Mouse (Mus musculus) cerebral cortex, adult 2 months (tissue): ENCODE measurements around the gene Itpr2.

Experiments used
- WGBS: fragments of 180-500 bp; shearing (Covaris S2); methylation state at CpG from one replicate; pipeline ENCODE4 v1.1.7; 2018; 5-methylcytosine and 5-hydroxymethylcytosine counted together

Gene Itpr2

GRCm38 (mm10) chr6:146260674-146261376 is 241.2 kb downstream of the Itpr2 start:
- WGBS, result 96% methylated on average over 7 of the region's 7 CpGs

DNA sequence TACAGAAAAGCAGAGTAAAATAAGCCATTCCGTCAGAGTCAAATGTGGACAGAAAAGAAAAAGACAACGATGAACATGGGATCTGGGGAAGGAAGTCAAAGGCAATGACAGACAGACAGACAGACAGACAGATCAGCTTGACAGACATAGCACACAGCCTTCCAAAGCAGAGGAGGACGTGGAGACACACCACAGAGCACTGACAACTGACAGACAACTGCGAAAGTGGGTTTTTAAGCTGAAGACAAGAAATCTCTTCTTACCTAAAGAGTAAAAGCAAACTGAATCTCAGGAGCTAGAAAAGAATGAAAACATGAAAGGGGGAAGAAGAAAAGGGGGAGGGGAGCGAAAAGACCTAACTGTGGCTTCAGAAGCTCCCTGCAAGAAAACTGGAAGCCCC is 243.3 kb downstream of the Itpr2 start:
- 91% methylated on average over 5 of the region's 5 CpGs for WGBS

GRCm38 (mm10) chr6:146258261-146258660 is 243.8 kb downstream of the Itpr2 start:
- 96% methylated on average over 3 of the region's 3 CpGs for WGBS

GRCm38 (mm10) chr6:146256947-146257670 is 244.9 kb downstream of the Itpr2 start:
- WGBS, result 80% methylated on average over 7 of the region's 7 CpGs

DNA sequence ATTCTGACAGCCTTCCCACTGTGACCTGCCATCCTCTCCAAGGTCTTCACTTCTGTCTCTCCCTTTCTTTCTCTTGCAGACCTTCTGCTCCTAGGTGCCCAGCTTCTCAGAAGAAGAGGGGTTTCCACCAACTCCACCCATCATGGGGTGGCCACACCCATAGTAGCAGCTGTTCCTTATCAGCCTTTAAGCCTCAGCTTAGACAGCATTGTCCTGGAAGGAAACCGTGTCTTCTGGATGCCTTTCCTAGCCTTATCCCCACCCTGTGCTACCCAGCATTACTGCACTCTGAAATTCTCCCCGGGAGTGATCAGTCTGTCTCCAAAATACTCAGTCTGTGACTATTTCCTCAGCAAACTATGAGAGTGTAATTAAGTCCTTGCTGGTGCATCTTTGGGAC is 245.6 kb downstream of the Itpr2 start:
- 69% methylated on average over 2 of the region's 2 CpGs for WGBS

DNA sequence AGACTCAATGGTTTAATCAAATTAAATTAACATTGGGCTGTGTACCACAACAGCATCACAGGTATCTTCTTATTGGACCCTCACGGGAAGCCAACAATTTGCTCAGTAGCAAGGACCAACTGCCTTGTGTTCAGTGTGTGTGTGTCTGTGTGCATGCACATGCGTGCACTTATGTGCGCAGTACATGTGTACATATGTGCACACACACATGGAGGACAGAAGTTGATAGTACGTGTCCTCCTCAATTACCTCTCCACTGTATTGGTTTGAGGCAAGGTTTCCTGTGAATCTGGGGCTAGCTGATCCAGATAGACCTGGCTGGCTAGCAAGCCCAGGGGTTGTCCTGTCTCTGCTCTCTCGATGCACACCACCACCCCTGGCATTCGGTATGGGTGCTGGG is 246.4 kb downstream of the Itpr2 start:
- 98% methylated on average over 6 of the region's 6 CpGs for WGBS

- WGBS, result 86% methylated on average over 9 of the region's 9 CpGs
Observed at GRCm38 (mm10) chr6:146254931-146255330, 247.1 kb downstream of the Itpr2 start.

GRCm38 (mm10) chr6:146254216-146254820 is 247.7 kb downstream of the Itpr2 start:
- 83% methylated on average over 3 of the region's 3 CpGs for WGBS

GRCm38 (mm10) chr6:146249096-146249495 is 252.9 kb downstream of the Itpr2 start:
- WGBS, result 87% methylated on average over 6 of the region's 6 CpGs

GRCm38 (mm10) chr6:146248341-146248740 is 253.7 kb downstream of the Itpr2 start:
- WGBS, result 94% methylated on average over 2 of the region's 2 CpGs

- 79% methylated on average over 1 of the region's 1 CpGs for WGBS
Observed at GRCm38 (mm10) chr6:146247906-146248305, 254.1 kb downstream of the Itpr2 start.

DNA sequence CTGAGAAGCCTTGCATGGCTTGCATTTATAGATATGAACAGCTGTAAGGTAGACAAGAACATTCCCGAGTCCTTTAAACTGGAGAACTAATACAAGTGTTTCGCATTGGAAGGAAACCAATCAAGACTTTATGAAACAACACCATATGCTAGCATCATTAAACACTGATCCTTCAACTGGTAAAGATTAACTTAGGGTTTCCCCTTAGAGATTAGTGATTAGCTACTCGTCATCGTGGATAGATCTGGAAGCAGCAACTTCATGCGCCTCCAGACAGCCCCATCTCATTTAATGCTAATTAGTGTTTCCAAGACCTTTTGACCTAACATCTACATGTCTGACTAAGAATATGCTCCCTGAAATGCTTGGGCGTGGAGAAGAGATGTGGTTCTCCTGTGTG is 255.7 kb downstream of the Itpr2 start:
- 91% methylated on average over 6 of the region's 6 CpGs for WGBS

DNA sequence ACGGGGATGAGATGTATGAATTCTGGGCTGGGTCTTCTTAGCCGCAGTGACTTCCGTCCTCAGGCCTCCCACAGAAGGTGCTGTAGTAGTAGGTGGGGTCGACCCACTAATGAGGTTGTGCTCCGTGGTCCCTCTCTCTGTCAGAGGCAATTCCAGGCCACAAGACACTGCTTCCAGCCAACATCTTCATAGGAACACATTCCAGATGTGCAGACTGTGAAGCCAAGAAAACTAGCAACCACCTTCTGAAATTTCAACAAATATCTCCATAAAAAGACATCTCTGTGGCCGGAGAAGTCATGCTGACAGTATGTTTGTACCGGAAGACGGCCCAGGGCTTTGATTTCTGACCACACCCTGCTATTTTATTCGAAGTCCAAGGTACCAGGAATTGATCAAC is 256.1 kb downstream of the Itpr2 start:
- WGBS, result 91% methylated on average over 9 of the region's 9 CpGs

DNA sequence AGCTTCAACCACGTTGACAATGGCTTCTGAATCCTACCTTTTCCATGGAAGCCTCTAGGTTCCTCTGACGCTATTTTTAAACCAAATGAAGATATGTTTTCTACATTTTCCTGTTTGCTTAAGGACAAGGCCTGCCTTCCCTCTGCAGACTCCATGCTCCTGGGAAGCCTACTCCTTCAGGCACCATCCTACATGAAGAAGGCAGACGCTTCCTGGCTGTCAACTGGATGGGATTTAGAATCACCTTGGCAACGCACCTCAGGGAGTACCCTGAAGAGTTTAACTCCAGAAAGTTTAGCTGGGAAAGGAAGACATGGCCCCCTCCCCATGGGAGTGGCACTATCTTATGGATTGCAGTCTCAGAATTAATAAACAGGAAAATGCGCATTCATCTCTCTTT is 259.0 kb downstream of the Itpr2 start:
- WGBS, result 77% methylated on average over 5 of the region's 5 CpGs

DNA sequence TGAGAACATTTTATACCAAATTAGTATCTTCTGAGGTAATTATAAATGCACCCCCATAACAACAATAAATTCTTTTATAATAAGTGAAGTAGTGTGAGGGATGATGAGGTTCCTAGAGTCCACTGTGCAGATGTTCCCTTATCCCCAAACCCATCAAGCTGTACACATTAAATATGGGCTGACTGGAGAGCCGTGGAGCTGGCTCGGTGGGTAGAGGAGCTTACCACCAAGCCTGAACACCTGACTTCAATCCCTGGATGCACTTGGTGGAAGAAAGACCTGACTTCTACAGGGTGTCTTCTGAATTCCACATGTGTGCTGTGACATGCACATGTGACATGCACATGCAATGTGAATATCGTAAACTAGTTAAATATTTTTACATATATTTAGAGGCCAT is 260.7 kb downstream of the Itpr2 start:
- over 99% methylated on average over 3 of the region's 3 CpGs for WGBS

- 53% methylated on average over 3 of the region's 3 CpGs for WGBS
Observed at GRCm38 (mm10) chr6:146235165-146235564, 266.9 kb downstream of the Itpr2 start.

- 94% methylated on average over 1 of the region's 1 CpGs for WGBS
Observed at GRCm38 (mm10) chr6:146234417-146234816, 267.6 kb downstream of the Itpr2 start.

GRCm38 (mm10) chr6:146230903-146231302 is 271.1 kb downstream of the Itpr2 start:
- 97% methylated on average over 6 of the region's 6 CpGs for WGBS

DNA sequence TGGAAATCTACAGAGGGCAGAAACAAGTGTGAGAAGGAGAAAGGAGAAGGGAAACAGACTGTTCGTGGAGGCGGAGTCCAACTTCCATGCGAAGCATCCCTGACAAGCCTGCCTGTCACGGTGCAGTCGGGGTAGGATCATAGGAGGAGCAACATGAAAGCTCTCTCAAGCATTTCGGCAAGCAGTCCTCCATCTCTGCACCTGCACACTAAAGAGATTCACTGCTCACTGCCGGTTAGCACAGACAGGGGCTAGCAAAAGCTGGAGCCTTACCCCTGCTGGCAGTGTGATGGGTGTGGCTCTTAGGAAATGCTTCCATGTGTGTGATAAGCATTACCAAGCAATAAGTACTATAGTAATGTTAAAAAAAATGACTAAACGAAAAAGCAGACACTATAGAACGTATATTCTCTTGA is 271.6 kb downstream of the Itpr2 start:
- WGBS, result 56% methylated on average over 9 of the region's 9 CpGs

DNA sequence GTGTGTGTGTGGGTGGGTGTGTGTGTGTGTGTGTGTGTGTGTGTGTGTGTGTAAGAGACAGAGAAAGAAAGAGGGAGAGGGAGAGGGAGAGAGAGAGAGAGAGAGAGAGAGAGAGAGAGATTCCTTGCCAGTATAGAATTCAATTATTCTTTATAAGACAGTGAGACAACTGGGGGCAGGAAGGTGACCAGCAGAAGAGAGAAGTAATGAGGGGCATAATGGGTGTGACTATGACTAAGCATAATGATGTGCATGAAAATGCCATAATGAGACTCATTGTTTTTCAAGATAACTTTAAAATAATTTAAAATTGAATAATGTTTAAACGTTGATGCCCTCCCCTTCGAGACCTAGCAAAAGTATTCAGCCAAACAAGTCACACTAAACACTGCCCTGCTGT is 272.1 kb downstream of the Itpr2 start:
- 74% methylated on average over 2 of the region's 2 CpGs for WGBS

GRCm38 (mm10) chr6:146229519-146229918 is 272.5 kb downstream of the Itpr2 start:
- WGBS, result 80% methylated on average over 9 of the region's 9 CpGs

GRCm38 (mm10) chr6:146228048-146228447 is 274.0 kb downstream of the Itpr2 start:
- 92% methylated on average over 3 of the region's 3 CpGs for WGBS
